Comparison of ENCODE assay signal across 11 mouse cellular contexts in the genomic region with DNA sequence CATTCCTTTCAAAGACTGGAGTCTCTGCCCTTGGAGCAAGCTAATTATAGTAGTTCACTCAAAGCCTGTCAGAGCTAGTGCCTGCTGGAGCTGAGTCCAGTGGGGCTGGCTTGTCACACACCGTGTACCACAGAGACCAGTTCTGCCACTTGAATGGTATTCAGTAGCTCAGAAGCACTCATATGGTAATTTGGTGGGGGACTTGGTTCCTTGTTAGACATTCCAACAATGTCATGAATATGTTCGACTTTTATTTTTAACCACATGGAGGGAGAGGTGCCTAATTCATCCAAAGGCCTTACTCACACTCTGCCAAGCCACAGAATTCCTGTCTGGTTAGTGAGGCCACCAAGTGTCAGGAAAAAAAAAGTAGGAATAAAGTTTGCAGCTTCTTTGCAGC. TPM values are rescaled to one million over a fixed set of nuclear protein-coding genes. Genes with fewer than 3 reads are reported as not detected.
DNase-seq lines count a peak whose midpoint lies in the region; ATAC-seq lines count a peak whose summit lies in the region.
"Had no signal": no experiment of that assay in that cellular context is flagged by ENCODE, and none has a peak within 500 bp of the region (broad histone marks: within the 10 kb centered on the region; RNA-seq: fewer than 3 reads in every experiment).

No protein-coding gene starts in this region.

- peaks cover 12% of the 10 kb centered on the region; the same call in 1 of the 2 replicates for H3K4me1 ChIP-seq in forebrain, embryonic 14.5 days (ENCODE audit: control insufficient read depth, insufficient read depth, low read length)
- H3K4me1 ChIP-seq in hindbrain, embryonic 14.5 days (replicated peaks; ENCODE audit: control insufficient read depth, insufficient read depth, low read length), result no peaks in the 10 kb centered on the region
- peaks cover 22% of the 10 kb centered on the region for H3K4me1 ChIP-seq in midbrain, embryonic 12.5 days

- 9% methylated on average over 2 of the region's 2 CpGs for WGBS in forebrain, embryonic 14.5 days
- WGBS in hindbrain, embryonic 14.5 days, result 9% methylated on average over 2 of the region's 2 CpGs
- 21% methylated on average over 2 of the region's 2 CpGs for WGBS in midbrain, embryonic 12.5 days

- H3K9ac ChIP-seq in forebrain, embryonic 14.5 days (ENCODE audit: low read length), result no peak overlapping the region
- H3K9ac ChIP-seq in hindbrain, embryonic 14.5 days, result no peak overlapping the region
- H3K9ac ChIP-seq in midbrain, embryonic 12.5 days (replicated peaks), result no peak overlapping the region

- peak; percentile 93 for ATAC-seq in forebrain, embryonic 14.5 days
- ATAC-seq in hindbrain, embryonic 14.5 days (ENCODE audit: low FRiP score), result peak; percentile 85
- peak; percentile 83 for ATAC-seq in midbrain, embryonic 12.5 days (ENCODE audit: low FRiP score, low read depth)

- no peak overlapping the region for H3K4me3 ChIP-seq in forebrain, embryonic 14.5 days (ENCODE audit: low read depth, low read length)
- no peak overlapping the region for H3K4me3 ChIP-seq in hindbrain, embryonic 14.5 days (replicated peaks; ENCODE audit: low read length)
- H3K4me3 ChIP-seq in midbrain, embryonic 12.5 days, result no peak overlapping the region
- H3K4me3 ChIP-seq: erythroblast, embryonic 14.5 days had no signal

- H3K27me3 ChIP-seq in forebrain, embryonic 14.5 days (replicated peaks; ENCODE audit: control insufficient read depth, insufficient read depth, low read length), result no peaks in the 10 kb centered on the region
- H3K27me3 ChIP-seq in hindbrain, embryonic 14.5 days (ENCODE audit: control insufficient read depth, insufficient read depth, low read length), result peaks cover 11% of the 10 kb centered on the region; the same call in 1 of the 2 replicates
- peaks cover 19% of the 10 kb centered on the region for H3K27me3 ChIP-seq in midbrain, embryonic 12.5 days
- H3K27me3 ChIP-seq: CH12.LX had no signal

- H3K36me3 ChIP-seq in forebrain, embryonic 14.5 days (ENCODE audit: control insufficient read depth, insufficient read depth, low read length), result no peaks in the 10 kb centered on the region
- H3K36me3 ChIP-seq in hindbrain, embryonic 14.5 days (replicated peaks; ENCODE audit: control insufficient read depth, insufficient read depth), result no peaks in the 10 kb centered on the region
- H3K36me3 ChIP-seq in midbrain, embryonic 12.5 days, result no peaks in the 10 kb centered on the region

- peak overlapping the region; percentile 50; the same call in 1 of the 2 replicates for H3K27ac ChIP-seq in forebrain, embryonic 14.5 days (ENCODE audit: low read depth, low read length)
- H3K27ac ChIP-seq in hindbrain, embryonic 14.5 days, result no peak overlapping the region
- 0 out of 2 replicates have a peak overlapping the region, but pooled peaks have one; percentile 30 for H3K27ac ChIP-seq in midbrain, embryonic 12.5 days (replicated peaks)
- H3K27ac ChIP-seq: macrophage had no signal

- H3K4me2 ChIP-seq in forebrain, embryonic 14.5 days (ENCODE audit: low read length), result no peak overlapping the region
- H3K4me2 ChIP-seq in hindbrain, embryonic 14.5 days (replicated peaks), result no peak overlapping the region
- H3K4me2 ChIP-seq in midbrain, embryonic 12.5 days (replicated peaks), result no peak overlapping the region

- intact Hi-C loops in heart, postnatal 25 days (cut with DNase I), result loop anchor here (2.0 to 10.0 kb wide), 3 partner anchors 20 to 198 kb away; no protein-coding TSS in a partner anchor
- intact Hi-C loops in left cerebral cortex, postnatal 36 days (cut with DNase I), result no loop called here

- H3K9me3 ChIP-seq in forebrain, embryonic 14.5 days (replicated peaks; ENCODE audit: control insufficient read depth, low read length), result no peaks in the 10 kb centered on the region
- H3K9me3 ChIP-seq in hindbrain, embryonic 14.5 days (ENCODE audit: control insufficient read depth, low read length), result no peaks in the 10 kb centered on the region
- H3K9me3 ChIP-seq in midbrain, embryonic 12.5 days, result no peaks in the 10 kb centered on the region

- peak; percentile 94 for DNase-seq in heart, adult 11 months
- DNase-seq in heart, postnatal 25 days (ENCODE audit: low spot score), result no peak
- peak; percentile 85 for DNase-seq in forebrain, embryonic 14.5 days (ENCODE audit: low spot score)
- DNase-seq in hindbrain, embryonic 14.5 days (ENCODE audit: low spot score), result no peak
- DNase-seq in left cerebral cortex, postnatal 36 days (ENCODE audit: low spot score in 2 of 2), result no peak
- no peak for DNase-seq in thymus, postnatal 10 days (ENCODE audit: low spot score in 2 of 2)
- no peak for DNase-seq in yolk sac, embryonic 10.5 days (ENCODE audit: low spot score)

RNA-seq across cellular contexts. Expression of a gene that starts 15.8 kb away (rescaled TPM):
- total RNA-seq in heart, postnatal 25 days (2021), result not detected
- 0.08 and 0.12 TPM in 2 replicates for polyA plus RNA-seq in forebrain, embryonic 14.5 days (2014; fragmentation: Nextera tagmentation; extraction: Ambion mirVana)
- 0.15 TPM in 1 of 2 replicates, not detected in the other for polyA plus RNA-seq in hindbrain, embryonic 14.5 days (2014; fragmentation: Nextera tagmentation; extraction: Ambion mirVana)
- polyA plus RNA-seq in midbrain, embryonic 12.5 days (2016; fragmentation: Nextera tagmentation; extraction: Ambion mirVana), result not detected in 2 replicates
- total RNA-seq in left cerebral cortex, postnatal 36 days (2021), result not detected
- total RNA-seq: CH12.LX had no signal
- polyA plus RNA-seq: erythroblast, embryonic 14.5 days; macrophage had no signal

RNA-seq across cellular contexts. Expression of a gene that starts 19.0 kb away (rescaled TPM):
- total RNA-seq in heart, postnatal 25 days (2021), result 10 to 100 TPM in 1 of 2 experiments, 1 to 10 TPM in 1; 9.3 to 15.2 TPM
- polyA plus RNA-seq in forebrain, embryonic 14.5 days (2014; fragmentation: Nextera tagmentation; extraction: Ambion mirVana), result 132 and 147 TPM in 2 replicates
- 64.7 and 69.0 TPM in 2 replicates for polyA plus RNA-seq in hindbrain, embryonic 14.5 days (2014; fragmentation: Nextera tagmentation; extraction: Ambion mirVana)
- 103 and 106 TPM in 2 replicates for polyA plus RNA-seq in midbrain, embryonic 12.5 days (2016; fragmentation: Nextera tagmentation; extraction: Ambion mirVana)
- total RNA-seq in left cerebral cortex, postnatal 36 days (2021), result 100 to 1,000 TPM; 253 to 300 TPM

RNA-seq across cellular contexts. Expression of a gene that starts 22.7 kb away (rescaled TPM):
- 10 to 100 TPM; 12.6 to 18.0 TPM for total RNA-seq in heart, postnatal 25 days (2021)
- 3.8 and 4.0 TPM in 2 replicates for polyA plus RNA-seq in forebrain, embryonic 14.5 days (2014; fragmentation: Nextera tagmentation; extraction: Ambion mirVana)
- 1.4 and 2.2 TPM in 2 replicates for polyA plus RNA-seq in hindbrain, embryonic 14.5 days (2014; fragmentation: Nextera tagmentation; extraction: Ambion mirVana)
- 1.9 and 2.1 TPM in 2 replicates for polyA plus RNA-seq in midbrain, embryonic 12.5 days (2016; fragmentation: Nextera tagmentation; extraction: Ambion mirVana)
- 1 to 10 TPM in 1 of 2 experiments, under 1 TPM in 1; 0.67 to 1.0 TPM for total RNA-seq in left cerebral cortex, postnatal 36 days (2021)
- polyA plus RNA-seq: erythroblast, embryonic 14.5 days; macrophage had no signal

RNA-seq across cellular contexts. Expression of a gene that starts 35.8 kb away (rescaled TPM):
- 10 to 100 TPM; 65.8 to 70.5 TPM for total RNA-seq in heart, postnatal 25 days (2021)
- 433 and 436 TPM in 2 replicates for polyA plus RNA-seq in forebrain, embryonic 14.5 days (2014; fragmentation: Nextera tagmentation; extraction: Ambion mirVana)
- 363 and 428 TPM in 2 replicates for polyA plus RNA-seq in hindbrain, embryonic 14.5 days (2014; fragmentation: Nextera tagmentation; extraction: Ambion mirVana)
- 350 and 356 TPM in 2 replicates for polyA plus RNA-seq in midbrain, embryonic 12.5 days (2016; fragmentation: Nextera tagmentation; extraction: Ambion mirVana)
- 100 to 1,000 TPM; 409 to 413 TPM for total RNA-seq in left cerebral cortex, postnatal 36 days (2021)

RNA-seq across cellular contexts. Expression of a gene that starts 55.5 kb away (rescaled TPM):
- 100 to 1,000 TPM; 600 to 610 TPM for total RNA-seq in heart, postnatal 25 days (2021)
- 12.9 and 19.8 TPM in 2 replicates for polyA plus RNA-seq in forebrain, embryonic 14.5 days (2014; fragmentation: Nextera tagmentation; extraction: Ambion mirVana)
- 27.9 and 29.5 TPM in 2 replicates for polyA plus RNA-seq in hindbrain, embryonic 14.5 days (2014; fragmentation: Nextera tagmentation; extraction: Ambion mirVana)
- polyA plus RNA-seq in midbrain, embryonic 12.5 days (2016; fragmentation: Nextera tagmentation; extraction: Ambion mirVana), result 12.8 and 13.2 TPM in 2 replicates
- total RNA-seq in left cerebral cortex, postnatal 36 days (2021), result 100 to 1,000 TPM; 590 to 654 TPM
- polyA plus RNA-seq: erythroblast, embryonic 14.5 days; macrophage had no signal

Comparison
In these comparisons a context has a peak if more than half of its experiments do, and no peak if none do; other contexts are left out.
1. DNase-seq: peak in heart, adult 11 months (single experiment) and forebrain, embryonic 14.5 days (single experiment); none in heart, postnatal 25 days (single experiment), hindbrain, embryonic 14.5 days (single experiment), left cerebral cortex, postnatal 36 days (0 of 2), thymus, postnatal 10 days (0 of 2) and yolk sac, embryonic 10.5 days (single experiment).
2. Peak in every context shown above with its lines, with median percentiles within 50 percentile points of each other: ATAC-seq.